Mouse (Mus musculus) hindbrain, embryonic 13.5 days (tissue): ENCODE data around the gene 8030474K03Rik. TPM values are rescaled to one million over a fixed set of nuclear protein-coding genes. Genes with fewer than 3 reads are reported as not detected.

ENCODE experiments used
- ATAC-seq: fragments of 200-750 bp; cut with Nextera tagmentation; 2 replicates; pipeline ENCODE4 v1.8.0; 2017; ENCODE audit warnings: moderate TSS enrichment; ENCODE audit not compliant: low FRiP score
- H3K27ac ChIP-seq: fragments of 300-500 bp; sonication (generic); 2 replicates; pipeline ENCODE4 v1.5.1; 2015; ENCODE audit warnings: inconsistent platforms, mild to moderate bottlenecking, moderate library complexity
- H3K27me3 ChIP-seq: fragments of 300-500 bp; sonication (generic); 2 replicates; pipeline ENCODE4 v1.6.1; 2015; ENCODE audit warnings: mild to moderate bottlenecking, inconsistent platforms
- H3K36me3 ChIP-seq: fragments of 300-500 bp; sonication (generic); 2 replicates; pipeline ENCODE4 v1.6.1; 2015; ENCODE audit warnings: mild to moderate bottlenecking, inconsistent platforms
- H3K4me1 ChIP-seq: fragments of 300-500 bp; sonication (generic); replicated peaks from 2 replicates; pipeline ENCODE4 v1.6.1; 2015; ENCODE audit warnings: inconsistent platforms
- H3K4me2 ChIP-seq: fragments of 300-500 bp; sonication (generic); 2 replicates; pipeline ENCODE4 v1.6.1; 2015; ENCODE audit warnings: inconsistent platforms, mild to moderate bottlenecking, moderate library complexity
- H3K4me3 ChIP-seq: fragments of 300-500 bp; sonication (generic); 2 replicates; pipeline ENCODE4 v1.5.1; 2015; ENCODE audit warnings: mild to moderate bottlenecking, inconsistent platforms
- H3K9ac ChIP-seq: fragments of 300-500 bp; sonication (generic); 2 replicates; pipeline ENCODE4 v1.6.1; 2015; ENCODE audit warnings: mild to moderate bottlenecking, inconsistent platforms
- H3K9me3 ChIP-seq: fragments of 300-500 bp; sonication (generic); 2 replicates; pipeline ENCODE4 v1.6.1; 2016; ENCODE audit warnings: inconsistent platforms
- WGBS: fragments of 180-500 bp; shearing (Covaris S2); methylation state at CpG from one replicate; pipeline ENCODE4 v1.1.7; 2015; 5-methylcytosine and 5-hydroxymethylcytosine counted together
- polyA plus RNA-seq: library from polyadenylated mRNA; unstranded; fragments of >200 nt; fragmentation: Nextera tagmentation; extraction: Ambion mirVana; gene quantifications from 2 replicates; pipeline ENCODE4 v1.2.1, GENCODE M21; 2015

8030474K03Rik gene
- polyA plus RNA-seq = 0.16 TPM in 1 of 2 replicates, not detected in the other

DNA sequence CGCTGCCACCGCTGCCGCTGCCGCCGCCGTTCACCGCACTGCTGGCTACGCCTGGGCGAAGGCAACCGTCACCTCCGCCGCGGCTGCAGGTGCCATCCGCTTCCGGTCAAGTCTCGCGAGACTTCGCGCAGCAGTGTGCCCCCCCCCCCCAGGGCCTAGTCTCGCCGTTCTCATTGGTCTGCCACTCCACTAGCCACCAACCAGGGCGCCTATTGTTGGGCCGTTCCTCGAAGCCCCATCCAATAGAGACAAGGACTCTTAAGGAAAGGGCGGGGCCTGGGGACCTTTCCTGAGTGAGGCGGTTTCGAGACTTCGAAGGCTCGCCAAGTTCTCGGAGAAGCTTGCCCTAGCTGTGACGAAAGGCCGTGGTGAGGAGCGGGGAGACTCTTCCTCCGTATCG lies at the start of gene 8030474K03Rik, which contains the start of gene Gm4779:
8030474K03Rik (plus strand) TSS at position 315 of the 400 bp plus-strand sequence.
Gm4779 (minus strand) TSS at position 82 of the 400 bp plus-strand sequence.
- H3K4me3 ChIP-seq = no peak within 1 kb of the TSS
- no peaks in the 10 kb centered on the region for H3K4me1 ChIP-seq
- H3K36me3 ChIP-seq = no peaks in the 10 kb centered on the region
- H3K27ac ChIP-seq = no peak within 1 kb of the TSS
- WGBS = 95% methylated on average over 31 of the region's 35 CpGs
- H3K27me3 ChIP-seq = no peaks in the 10 kb centered on the region
- no peaks in the 10 kb centered on the region for H3K9me3 ChIP-seq
- H3K9ac ChIP-seq = no peak within 1 kb of the TSS
- H3K4me2 ChIP-seq = no peak within 1 kb of the TSS
- no peak for ATAC-seq

DNA sequence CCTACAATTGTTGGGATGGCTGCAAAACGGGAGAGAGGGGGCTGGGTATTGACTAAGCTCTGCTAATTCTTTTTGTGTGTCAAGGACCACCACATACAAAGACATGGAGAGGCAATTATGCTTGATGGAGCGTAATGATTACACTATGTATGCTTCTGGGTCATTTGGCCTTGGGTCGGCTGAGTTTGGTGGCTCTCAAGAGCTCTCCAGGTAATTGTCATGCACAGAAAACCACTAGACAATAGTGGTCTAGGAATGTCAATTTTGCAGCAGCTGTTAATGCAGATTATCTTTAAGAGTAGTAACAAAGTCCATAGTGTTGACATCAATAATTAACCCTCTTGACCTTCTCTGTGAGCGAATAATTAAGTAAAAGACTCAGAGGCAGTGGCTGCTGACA lies 44.3 kb upstream of the 8030474K03Rik start:
- Histone ChIP-seq H3K4me1 (no peaks in the 10 kb centered on the region), H3K4me3 (no peak overlapping the region), H3K36me3 (no peaks in the 10 kb centered on the region), H3K4me2 (no peak overlapping the region), H3K9me3 (no peaks in the 10 kb centered on the region), H3K27me3 (peaks cover 17% of the 10 kb centered on the region; the same call in 1 of the 2 replicates), H3K27ac (no peak overlapping the region), H3K9ac (no peak overlapping the region)
- WGBS = 44% methylated on average over 4 of the region's 4 CpGs
- no peak for ATAC-seq

DNA sequence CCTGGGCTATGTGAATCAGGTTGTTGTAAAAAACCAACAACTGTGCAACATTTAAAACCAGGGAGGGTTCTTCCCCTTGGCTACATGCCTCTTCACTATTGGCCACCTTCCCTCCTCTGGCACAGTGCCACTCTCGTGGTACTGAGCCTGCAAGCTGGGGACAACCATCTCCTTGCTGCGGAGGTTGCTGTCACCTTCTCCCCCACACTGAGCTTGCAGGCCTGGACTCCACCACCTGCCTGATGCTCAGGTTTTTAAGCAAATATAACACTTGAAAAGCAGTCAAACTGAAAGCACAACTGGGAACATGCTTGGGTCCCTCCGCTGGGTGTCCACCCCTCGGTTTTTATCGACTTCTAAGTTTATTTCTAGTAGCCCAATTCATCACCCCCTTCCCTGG lies 40.0 kb upstream of the 8030474K03Rik start:
- Histone ChIP-seq H3K4me1 (no peaks in the 10 kb centered on the region), H3K27me3 (peaks cover 14% of the 10 kb centered on the region; the same call in 1 of the 2 replicates), H3K36me3 (no peaks in the 10 kb centered on the region), H3K9ac (no peak overlapping the region), H3K27ac (no peak overlapping the region), H3K4me3 (no peak overlapping the region), H3K4me2 (no peak overlapping the region), H3K9me3 (no peaks in the 10 kb centered on the region)
- 78% methylated on average over 5 of the region's 5 CpGs for WGBS
- ATAC-seq = no peak

DNA sequence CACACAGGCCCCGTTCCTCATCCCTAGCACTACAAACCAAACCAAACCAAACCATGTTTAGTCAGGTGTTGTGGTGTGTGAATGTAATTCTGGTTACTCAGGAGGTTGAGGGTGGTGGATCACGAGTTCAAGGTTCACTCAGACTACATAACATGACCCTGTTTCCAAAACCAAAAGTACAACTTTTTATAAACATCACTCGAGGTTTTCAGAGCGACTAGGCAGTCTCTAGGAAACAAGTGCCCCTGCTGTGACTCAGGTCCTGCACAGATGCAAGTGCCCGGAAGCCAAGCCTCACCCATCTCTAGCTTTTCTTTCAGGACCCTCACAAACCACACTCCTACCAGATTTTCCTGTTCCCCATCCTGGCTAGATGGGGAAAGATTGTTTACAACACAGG lies 29.8 kb upstream of the 8030474K03Rik start:
- Histone ChIP-seq H3K4me2 (no peak overlapping the region), H3K36me3 (no peaks in the 10 kb centered on the region), H3K9ac (no peak overlapping the region), H3K27me3 (peaks cover 24% of the 10 kb centered on the region), H3K27ac (no peak overlapping the region), H3K9me3 (no peaks in the 10 kb centered on the region), H3K4me3 (no peak overlapping the region), H3K4me1 (no peaks in the 10 kb centered on the region)
- no peak for ATAC-seq
- WGBS = 79% methylated on average over 5 of the region's 5 CpGs

DNA sequence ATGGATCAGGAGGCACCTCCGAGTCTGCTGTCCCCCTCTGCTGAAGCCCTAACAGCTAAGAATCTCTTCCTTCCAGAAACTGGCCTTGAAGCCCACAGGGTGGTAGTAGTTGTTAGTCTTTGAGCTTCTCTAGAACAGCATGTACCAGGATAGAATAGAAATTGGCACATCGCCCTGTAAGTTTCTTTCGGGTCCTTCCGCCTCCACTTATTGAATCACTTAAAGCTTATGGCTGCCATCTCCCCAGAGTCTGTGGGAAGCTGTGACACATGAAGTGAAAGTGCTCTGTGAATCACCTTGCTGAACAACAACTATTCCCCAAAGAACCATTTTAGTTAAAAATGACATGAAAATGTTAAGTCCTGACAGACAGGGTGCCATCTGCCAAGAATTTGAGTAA lies 29.3 kb upstream of the 8030474K03Rik start:
- Histone ChIP-seq H3K27ac (no peak overlapping the region), H3K36me3 (no peaks in the 10 kb centered on the region), H3K4me2 (no peak overlapping the region), H3K9ac (no peak overlapping the region), H3K4me1 (no peaks in the 10 kb centered on the region), H3K27me3 (peaks cover 22% of the 10 kb centered on the region), H3K4me3 (no peak overlapping the region), H3K9me3 (no peaks in the 10 kb centered on the region)
- no peak for ATAC-seq
- 87% methylated on average over 4 of the region's 4 CpGs for WGBS

DNA sequence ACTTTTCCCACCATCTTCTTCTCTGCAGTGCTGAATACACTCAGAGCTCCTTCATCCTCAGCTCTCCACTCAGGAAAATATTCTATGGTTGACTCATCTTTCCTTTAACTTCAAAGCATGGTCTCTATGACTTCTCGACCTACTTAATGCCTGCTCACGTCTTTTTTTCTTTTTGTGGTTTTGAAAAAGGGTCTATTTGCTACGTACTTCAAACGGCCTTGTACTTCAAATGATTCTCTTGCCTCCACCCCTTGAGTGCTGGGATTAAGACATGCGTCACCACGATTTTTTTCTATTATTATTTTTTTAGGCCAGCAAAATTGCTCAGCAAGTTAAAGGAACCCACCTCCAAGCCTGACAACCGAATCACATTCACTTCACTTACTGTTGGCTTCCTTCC lies 27.2 kb upstream of the 8030474K03Rik start:
- Histone ChIP-seq H3K9ac (no peak overlapping the region), H3K4me1 (no peaks in the 10 kb centered on the region), H3K27me3 (peaks cover 17% of the 10 kb centered on the region), H3K4me3 (no peak overlapping the region), H3K4me2 (no peak overlapping the region), H3K27ac (no peak overlapping the region), H3K36me3 (no peaks in the 10 kb centered on the region), H3K9me3 (no peaks in the 10 kb centered on the region)
- ATAC-seq = no peak
- WGBS = 84% methylated on average over 7 of the region's 7 CpGs

DNA sequence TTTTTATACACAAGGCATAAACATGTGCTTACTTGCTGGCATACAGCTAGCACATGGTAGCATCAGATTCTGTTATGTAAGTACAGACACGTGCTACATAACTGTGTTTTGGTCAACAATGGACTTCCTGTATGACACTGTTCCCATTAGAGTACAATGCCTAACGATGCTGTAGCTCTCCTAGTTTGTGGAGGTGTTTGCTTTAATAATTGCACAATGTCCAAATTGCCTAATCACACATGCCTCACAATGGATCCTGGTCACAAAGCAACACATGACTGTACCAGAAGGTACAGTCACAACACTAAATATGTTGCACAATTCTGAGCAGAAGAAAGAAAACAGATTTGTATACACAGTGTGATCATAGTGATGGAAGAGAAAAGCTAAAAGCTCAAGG lies 25.0 kb upstream of the 8030474K03Rik start:
- Histone ChIP-seq H3K36me3 (no peaks in the 10 kb centered on the region), H3K9ac (no peak overlapping the region), H3K4me1 (no peaks in the 10 kb centered on the region), H3K9me3 (no peaks in the 10 kb centered on the region), H3K27me3 (peaks cover 17% of the 10 kb centered on the region), H3K4me3 (no peak overlapping the region), H3K4me2 (no peak overlapping the region), H3K27ac (no peak overlapping the region)
- no peak for ATAC-seq
- 82% methylated on average over 2 of the region's 2 CpGs for WGBS

DNA sequence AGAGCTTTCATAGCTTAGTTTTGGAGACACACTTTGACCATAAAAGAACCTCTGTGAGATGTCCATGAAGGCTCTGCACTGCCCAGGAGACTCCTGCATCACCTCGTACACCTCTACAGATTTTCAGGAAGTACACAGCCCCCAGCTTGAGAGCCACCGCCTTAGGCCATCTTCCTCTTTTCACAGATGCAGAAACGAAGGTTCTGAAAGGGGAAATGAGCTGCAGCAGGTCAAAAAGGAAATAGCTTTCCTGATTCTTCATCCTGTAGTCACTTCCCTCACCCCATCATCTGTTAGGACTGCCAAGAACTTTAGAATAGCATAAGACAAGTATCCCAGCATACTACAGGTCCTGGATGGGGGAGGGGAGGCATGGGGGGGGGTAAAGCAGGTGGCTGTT lies 24.1 kb upstream of the 8030474K03Rik start:
- Histone ChIP-seq H3K4me3 (no peak overlapping the region), H3K4me1 (no peaks in the 10 kb centered on the region), H3K4me2 (no peak overlapping the region), H3K9ac (no peak overlapping the region), H3K36me3 (no peaks in the 10 kb centered on the region), H3K27ac (no peak overlapping the region), H3K9me3 (no peaks in the 10 kb centered on the region), H3K27me3 (peaks cover 14% of the 10 kb centered on the region; the same call in 1 of the 2 replicates)
- ATAC-seq = no peak
- WGBS = 71% methylated on average over 3 of the region's 3 CpGs

DNA sequence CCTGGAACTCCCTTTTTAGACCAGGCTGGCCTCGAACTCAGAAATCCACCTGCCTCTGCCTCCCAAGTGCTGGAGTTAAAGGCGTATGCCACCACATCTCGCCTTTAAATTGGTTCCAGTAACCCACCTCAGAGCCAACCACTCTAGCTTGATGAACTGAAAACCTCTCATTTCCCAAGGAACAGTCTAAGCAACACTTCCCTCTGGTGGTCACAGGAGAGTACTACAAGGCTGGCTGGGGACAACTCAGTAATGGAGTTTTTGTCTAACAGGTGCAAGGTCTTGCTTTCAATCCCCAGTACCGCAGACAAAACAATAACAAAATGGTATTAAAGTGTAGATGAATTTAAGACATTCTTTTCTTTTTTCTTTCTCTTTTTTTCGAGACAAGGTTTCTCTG lies 22.4 kb upstream of the 8030474K03Rik start:
- H3K4me3 ChIP-seq = no peak overlapping the region
- H3K4me1 ChIP-seq = no peaks in the 10 kb centered on the region
- H3K9ac ChIP-seq = no peak overlapping the region
- no peak overlapping the region for H3K27ac ChIP-seq
- H3K9me3 ChIP-seq = no peaks in the 10 kb centered on the region
- 46% methylated on average over 5 of the region's 5 CpGs for WGBS
- H3K4me2 ChIP-seq = no peak overlapping the region
- no peak for ATAC-seq
- no peaks in the 10 kb centered on the region for H3K36me3 ChIP-seq
- H3K27me3 ChIP-seq = peaks cover 4% of the 10 kb centered on the region; the same call in 1 of the 2 replicates

DNA sequence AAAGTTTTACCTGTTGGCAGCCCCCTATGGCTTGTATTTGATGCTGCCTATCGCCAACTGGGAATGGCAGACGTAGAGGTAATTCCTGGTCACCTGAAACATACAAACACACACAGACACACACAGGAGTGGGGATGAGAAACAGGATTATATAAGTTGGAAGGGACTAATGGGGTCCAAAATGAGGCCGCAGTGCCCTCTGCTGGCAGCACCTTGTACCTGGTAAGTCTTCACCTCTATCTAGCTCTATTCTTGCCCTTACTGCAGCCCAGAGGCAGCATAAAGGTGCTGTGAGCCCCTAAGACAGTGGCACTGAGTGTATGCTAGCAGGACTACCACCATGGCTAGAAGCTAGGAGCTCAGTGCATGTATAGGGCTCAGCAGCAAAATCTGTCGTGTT lies 2.9 kb upstream of the 8030474K03Rik start:
- Histone ChIP-seq H3K9me3 (no peaks in the 10 kb centered on the region), H3K4me1 (no peaks in the 10 kb centered on the region), H3K4me2 (no peak overlapping the region), H3K36me3 (no peaks in the 10 kb centered on the region), H3K4me3 (no peak overlapping the region), H3K27me3 (peaks cover 4% of the 10 kb centered on the region; the same call in 1 of the 2 replicates), H3K27ac (no peak overlapping the region), H3K9ac (no peak overlapping the region)
- WGBS = 45% methylated on average over 4 of the region's 4 CpGs
- ATAC-seq = peak; percentile 59

DNA sequence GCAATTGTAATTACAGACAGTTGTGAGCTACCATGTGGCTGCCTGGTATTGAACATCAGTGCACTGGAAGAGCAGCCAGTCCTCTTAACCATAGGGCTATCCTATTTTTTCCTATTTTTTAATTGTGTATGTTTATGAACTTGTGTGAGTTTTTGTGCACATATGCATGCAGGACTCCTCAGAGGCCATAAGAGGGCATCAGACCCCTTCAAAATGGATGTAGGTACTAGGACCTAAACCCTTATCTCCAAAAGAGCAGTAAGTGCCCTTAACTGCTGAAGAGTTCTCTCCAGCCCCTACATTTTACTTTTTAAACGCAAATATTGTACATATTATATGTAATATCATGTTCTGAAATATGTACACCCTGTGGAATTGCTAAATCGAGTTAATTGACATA lies 11.1 kb downstream of the 8030474K03Rik start:
- no peak for ATAC-seq

DNA sequence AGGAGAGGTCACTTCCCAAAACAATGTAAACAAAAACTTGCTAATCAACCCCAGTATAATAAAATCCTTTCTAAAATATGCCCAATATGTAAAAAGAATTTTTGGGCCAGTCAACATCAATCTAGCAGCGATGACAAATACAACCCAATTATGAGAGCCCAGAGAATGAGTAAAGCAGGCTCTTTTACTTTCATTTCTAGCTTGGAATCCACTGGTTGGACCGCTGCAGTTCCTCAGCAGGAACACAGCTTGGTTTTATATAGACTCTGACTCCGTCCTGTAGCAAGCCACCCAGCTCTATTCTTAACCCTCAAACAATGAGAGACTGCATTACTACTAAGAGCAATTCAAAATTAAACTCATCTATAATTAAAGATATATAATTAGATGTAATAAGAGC lies 17.3 kb downstream of the 8030474K03Rik start:
- no peak overlapping the region for H3K4me3 ChIP-seq
- ATAC-seq = no peak
- no peaks in the 10 kb centered on the region for H3K36me3 ChIP-seq
- no peak overlapping the region for H3K9ac ChIP-seq
- H3K27me3 ChIP-seq = peaks cover 20% of the 10 kb centered on the region; the same call in 1 of the 2 replicates
- H3K4me1 ChIP-seq = no peaks in the 10 kb centered on the region
- H3K9me3 ChIP-seq = no peaks in the 10 kb centered on the region
- no peak overlapping the region for H3K4me2 ChIP-seq
- H3K27ac ChIP-seq = no peak overlapping the region
- 64% methylated on average over 3 of the region's 3 CpGs for WGBS

More for the DNA sequence above, 11.1 kb downstream of the 8030474K03Rik start:
- H3K4me2 ChIP-seq = no peak overlapping the region
- no peaks in the 10 kb centered on the region for H3K4me1 ChIP-seq
- no peak overlapping the region for H3K4me3 ChIP-seq
- 30% methylated on average over 2 of the region's 2 CpGs for WGBS
- no peaks in the 10 kb centered on the region for H3K36me3 ChIP-seq
- H3K9ac ChIP-seq = no peak overlapping the region
- no peaks in the 10 kb centered on the region for H3K9me3 ChIP-seq
- H3K27me3 ChIP-seq = peaks cover 14% of the 10 kb centered on the region; the same call in 1 of the 2 replicates
- no peak overlapping the region for H3K27ac ChIP-seq

DNA sequence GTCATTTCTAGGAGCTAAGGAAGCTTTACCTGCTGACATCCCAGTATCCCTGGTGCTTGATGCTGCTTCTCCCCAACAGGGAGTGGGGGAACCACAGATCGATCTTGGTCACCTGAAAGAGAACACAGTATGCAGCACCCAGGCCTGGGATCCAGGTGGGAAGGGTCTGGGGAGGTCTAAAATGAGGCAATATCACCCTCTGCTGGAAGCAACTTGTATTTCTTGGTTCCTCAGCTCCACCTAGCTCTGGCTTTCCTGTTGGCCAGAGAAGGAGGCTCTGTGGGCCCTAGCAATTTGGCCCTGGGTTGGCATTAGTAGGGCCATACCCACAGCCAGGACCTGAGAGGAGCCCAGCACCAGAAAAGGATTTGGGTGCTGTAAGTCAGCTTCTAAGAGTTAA lies 24.7 kb downstream of the 8030474K03Rik start:
- H3K27me3 ChIP-seq = peaks cover 14% of the 10 kb centered on the region; the same call in 1 of the 2 replicates
- WGBS = 56% methylated on average over 1 of the region's 1 CpGs
- H3K36me3 ChIP-seq = no peaks in the 10 kb centered on the region
- no peak overlapping the region for H3K27ac ChIP-seq
- H3K4me1 ChIP-seq = no peaks in the 10 kb centered on the region
- no peak overlapping the region for H3K9ac ChIP-seq
- H3K4me3 ChIP-seq = no peak overlapping the region
- ATAC-seq = no peak
- H3K9me3 ChIP-seq = no peaks in the 10 kb centered on the region
- H3K4me2 ChIP-seq = no peak overlapping the region
